Mouse (Mus musculus): ENCODE measurements at regions not wholly inside any gene's neighbourhood (a gene's known extent, or its start where the extent isn't known, plus 50 kb on each side); places are given as distances from the start of the nearest gene placed in this dataset.

GRCm38 (mm10) chr16:13204948-13205470 lies 51.3 kb upstream of the Mrtfb start:
- Histone ChIP-seq H3K27ac (ENCODE audit: low read length) (no peak overlapping the region), H3K9ac (replicated peaks; ENCODE audit: low read length) (no peak overlapping the region)

DNA sequence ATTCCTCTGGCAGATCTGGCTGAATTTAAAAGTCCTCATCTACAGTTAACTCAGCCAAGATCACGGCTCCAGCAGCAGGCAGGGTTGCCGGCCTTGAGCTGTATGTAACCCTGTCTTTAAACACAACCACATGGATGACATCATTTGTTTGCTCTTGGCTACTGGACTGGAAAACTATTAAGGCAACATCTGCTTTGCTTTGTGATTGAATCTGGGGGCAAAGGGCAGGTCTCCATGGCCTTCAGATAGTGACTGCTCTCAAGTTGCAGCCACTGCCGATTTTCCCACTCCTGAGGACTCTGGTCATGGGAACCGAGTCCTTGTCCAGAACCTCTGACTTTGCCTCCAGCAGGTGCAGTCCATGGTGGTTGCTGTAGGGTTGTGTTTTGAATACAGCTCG lies 50.4 kb upstream of the Mrtfb start:
- peaks cover 14% of the 10 kb centered on the region for H3K4me1 ChIP-seq (ENCODE audit: insufficient read depth, low read length)
- no peak overlapping the region for H3K9ac ChIP-seq (replicated peaks; ENCODE audit: low read length)
- H3K36me3 ChIP-seq (ENCODE audit: insufficient read depth, low read length): no peaks in the 10 kb centered on the region
- H3K9me3 ChIP-seq (ENCODE audit: low read length): no peaks in the 10 kb centered on the region
- no peak overlapping the region for H3K4me3 ChIP-seq (ENCODE audit: low read length)
- ATAC-seq (ENCODE audit: low FRiP score, low TSS enrichment): peak; percentile 87
- 9% methylated on average over 5 of the region's 5 CpGs for WGBS
- H3K4me2 ChIP-seq (replicated peaks; ENCODE audit: low read depth, low read length): no peak overlapping the region
- H3K27ac ChIP-seq (ENCODE audit: low read length): no peak overlapping the region
- no peaks in the 10 kb centered on the region for H3K27me3 ChIP-seq (ENCODE audit: insufficient read depth, low read length)

More at GRCm38 (mm10) chr16:13204948-13205470, 51.3 kb upstream of the Mrtfb start:
- no peaks in the 10 kb centered on the region for H3K36me3 ChIP-seq (ENCODE audit: insufficient read depth, low read length)
- no peak overlapping the region for H3K4me3 ChIP-seq (ENCODE audit: low read length)
- WGBS: 87% methylated on average over 6 of the region's 6 CpGs
- ATAC-seq (ENCODE audit: low FRiP score, low TSS enrichment): no peak
- no peak overlapping the region for H3K4me2 ChIP-seq (replicated peaks; ENCODE audit: low read depth, low read length)
- no peaks in the 10 kb centered on the region for H3K9me3 ChIP-seq (ENCODE audit: low read length)
- H3K27me3 ChIP-seq (ENCODE audit: insufficient read depth, low read length): no peaks in the 10 kb centered on the region
- peaks cover 14% of the 10 kb centered on the region for H3K4me1 ChIP-seq (ENCODE audit: insufficient read depth, low read length)

Measured in kidney, embryonic 16.5 days (tissue).